In the genomic region with DNA sequence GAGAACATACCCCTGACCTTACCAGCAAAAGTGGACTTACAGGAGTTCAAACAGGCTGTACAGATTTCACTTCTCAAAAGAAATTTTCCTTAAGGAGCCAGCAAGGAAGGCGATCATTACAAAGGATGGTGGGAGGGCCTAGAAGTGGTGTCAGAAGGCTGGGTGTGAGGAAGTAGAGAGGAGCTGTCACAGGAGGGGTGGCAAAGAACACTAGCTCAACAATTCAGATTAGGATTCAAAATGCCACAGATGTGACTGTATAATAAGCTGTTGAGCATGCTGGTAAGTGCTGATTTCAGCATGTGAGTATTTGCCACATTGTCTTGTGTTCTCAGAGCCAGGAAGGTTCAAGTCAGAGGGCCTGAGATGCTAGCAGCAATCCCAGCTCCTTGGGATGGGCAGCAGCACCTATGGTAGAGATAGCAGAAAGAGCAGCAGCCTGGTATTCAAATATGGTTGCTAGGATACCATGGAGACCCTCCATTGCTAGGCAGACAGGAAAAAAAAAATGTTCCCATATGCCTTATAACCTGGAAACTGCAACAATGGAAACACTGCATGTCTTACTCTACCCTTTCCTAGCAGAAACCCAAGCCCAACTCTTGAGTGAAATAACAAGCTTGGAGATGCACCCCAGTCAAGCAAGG, we compare ENCODE assay signal across 31 mouse cellular contexts.
DNase-seq lines count a peak whose midpoint lies in the region; ATAC-seq and TF ChIP-seq lines count a peak whose summit lies in the region.
"Had no signal": no experiment of that assay in that cellular context is flagged by ENCODE, and none has a peak within 500 bp of the region (broad histone marks: within the 10 kb centered on the region; RNA-seq: fewer than 3 reads in every experiment).

No protein-coding gene starts in this region.

- TF ChIP-seq CTCF in midbrain, postnatal 0 days (IDR thresholded peaks at IDR 0.05), result no peak
- TF ChIP-seq CTCF in gastrocnemius, adult 2 months (IDR thresholded peaks at IDR 0.05), result no peak

- no peak overlapping the region for H3K9ac ChIP-seq in forebrain, embryonic 14.5 days (ENCODE audit: low read length)
- no peak overlapping the region for H3K9ac ChIP-seq in forebrain, embryonic 15.5 days (replicated peaks)
- no peak overlapping the region for H3K9ac ChIP-seq in hindbrain, embryonic 16.5 days (ENCODE audit: low read depth, low read length)
- H3K9ac ChIP-seq in hindbrain, embryonic 12.5 days, result no peak overlapping the region
- H3K9ac ChIP-seq in midbrain, postnatal 0 days (replicated peaks; ENCODE audit: low read length, poor library complexity, severe bottlenecking), result no peak overlapping the region
- H3K9ac ChIP-seq: limb, embryonic 12.5 days; liver, embryonic 15.5 days; lung, embryonic 14.5 days had no signal

- no peaks in the 10 kb centered on the region for H3K9me3 ChIP-seq in forebrain, embryonic 14.5 days (replicated peaks; ENCODE audit: control insufficient read depth, low read length)
- H3K9me3 ChIP-seq in forebrain, embryonic 15.5 days, result no peaks in the 10 kb centered on the region
- H3K9me3 ChIP-seq in hindbrain, embryonic 16.5 days (ENCODE audit: control insufficient read depth, low read length), result no peaks in the 10 kb centered on the region
- no peaks in the 10 kb centered on the region for H3K9me3 ChIP-seq in hindbrain, embryonic 12.5 days (replicated peaks)
- H3K9me3 ChIP-seq in midbrain, postnatal 0 days (ENCODE audit: low read length), result no peaks in the 10 kb centered on the region
- H3K9me3 ChIP-seq: G1E; limb, embryonic 12.5 days; liver, embryonic 15.5 days had no signal

- no peaks in the 10 kb centered on the region for H3K4me1 ChIP-seq in forebrain, embryonic 14.5 days (ENCODE audit: control insufficient read depth, insufficient read depth, low read length)
- peaks cover 13% of the 10 kb centered on the region for H3K4me1 ChIP-seq in forebrain, embryonic 15.5 days
- H3K4me1 ChIP-seq in hindbrain, embryonic 16.5 days (ENCODE audit: control insufficient read depth, insufficient read depth, low read depth, low read length), result peaks cover 11% of the 10 kb centered on the region
- H3K4me1 ChIP-seq in hindbrain, embryonic 12.5 days, result peaks cover 10% of the 10 kb centered on the region
- H3K4me1 ChIP-seq in midbrain, postnatal 0 days (ENCODE audit: insufficient read depth, low read length), result peaks cover 12% of the 10 kb centered on the region; the same call in 1 of the 2 replicates
- H3K4me1 ChIP-seq: limb, embryonic 12.5 days; liver, embryonic 15.5 days had no signal

- no peaks in the 10 kb centered on the region for H3K36me3 ChIP-seq in forebrain, embryonic 14.5 days (ENCODE audit: control insufficient read depth, insufficient read depth, low read length)
- H3K36me3 ChIP-seq in forebrain, embryonic 15.5 days, result no peaks in the 10 kb centered on the region
- no peaks in the 10 kb centered on the region for H3K36me3 ChIP-seq in hindbrain, embryonic 16.5 days (ENCODE audit: control insufficient read depth, insufficient read depth, low read length)
- H3K36me3 ChIP-seq in hindbrain, embryonic 12.5 days, result no peaks in the 10 kb centered on the region
- H3K36me3 ChIP-seq in midbrain, postnatal 0 days (ENCODE audit: insufficient read depth, low read length), result no peaks in the 10 kb centered on the region
- H3K36me3 ChIP-seq: limb, embryonic 12.5 days; liver, embryonic 15.5 days had no signal

- DNase-seq in forebrain, embryonic 14.5 days (ENCODE audit: low spot score), result peak; percentile 41
- DNase-seq in brain, adult 2 months (ENCODE audit: low read depth, low spot score), result peak; percentile 54
- no peak for DNase-seq in midbrain, postnatal 0 days (ENCODE audit: low spot score)
- DNase-seq in gastrocnemius, adult 2 months, result no peak
- DNase-seq: adrenal gland, adult 8-10 months; cerebellum, adult 11 months; cerebellum, adult 9-10 months; cerebellum, postnatal 36 days; gastrocnemius, postnatal 25 days; heart, adult 18-20 months; heart, postnatal 4 days; kidney, adult 9 months; kidney, postnatal 10 days; lung, embryonic 14.5 days; lung, postnatal 14 days; right cerebral cortex, adult 18-20 months; right cerebral cortex, postnatal 4 days; thymus, adult 18-20 months; thymus, postnatal 36 days had no signal

- H3K4me3 ChIP-seq in forebrain, embryonic 14.5 days (ENCODE audit: low read depth, low read length), result no peak overlapping the region
- no peak overlapping the region for H3K4me3 ChIP-seq in forebrain, embryonic 15.5 days
- H3K4me3 ChIP-seq in hindbrain, embryonic 16.5 days (ENCODE audit: low read length), result no peak overlapping the region
- H3K4me3 ChIP-seq in hindbrain, embryonic 12.5 days, result no peak overlapping the region
- no peak overlapping the region for H3K4me3 ChIP-seq in midbrain, postnatal 0 days (ENCODE audit: low read depth, low read length)
- no peak overlapping the region for H3K4me3 ChIP-seq in gastrocnemius, adult 2 months
- H3K4me3 ChIP-seq: left cerebral cortex, adult 2 months; limb, embryonic 12.5 days; liver, embryonic 15.5 days; myocyte had no signal

- peak; percentile 43; the same call in 1 of the 2 replicates for ATAC-seq in forebrain, embryonic 14.5 days
- no peak; the same call in 1 of the 2 replicates for ATAC-seq in forebrain, embryonic 15.5 days (replicated peaks)
- ATAC-seq in hindbrain, embryonic 16.5 days, result peak; percentile 66
- no peak for ATAC-seq in hindbrain, embryonic 12.5 days (ENCODE audit: low FRiP score)
- no peak for ATAC-seq in midbrain, postnatal 0 days (ENCODE audit: low FRiP score)
- no peak for ATAC-seq in CD4-positive, CD25-positive, alpha-beta regulatory T cell, adult 4 months
- ATAC-seq: intestine, postnatal 0 days had no signal

- no peak overlapping the region for H3K27ac ChIP-seq in forebrain, embryonic 14.5 days (ENCODE audit: low read depth, low read length)
- no peak overlapping the region for H3K27ac ChIP-seq in forebrain, embryonic 15.5 days (replicated peaks)
- H3K27ac ChIP-seq in hindbrain, embryonic 16.5 days (ENCODE audit: low read depth, low read length), result no peak overlapping the region; the same call in 1 of the 2 replicates
- no peak overlapping the region for H3K27ac ChIP-seq in hindbrain, embryonic 12.5 days
- H3K27ac ChIP-seq in midbrain, postnatal 0 days (ENCODE audit: low read depth, low read length), result 0 out of 2 replicates have a peak overlapping the region, but pooled peaks have one; percentile 33
- no peak overlapping the region for H3K27ac ChIP-seq in gastrocnemius, adult 2 months
- H3K27ac ChIP-seq: left cerebral cortex, adult 2 months; limb, embryonic 12.5 days; liver, embryonic 15.5 days; stomach, postnatal 0 days had no signal

- H3K4me2 ChIP-seq in forebrain, embryonic 14.5 days (ENCODE audit: low read length), result no peak overlapping the region
- no peak overlapping the region for H3K4me2 ChIP-seq in forebrain, embryonic 15.5 days (replicated peaks)
- H3K4me2 ChIP-seq in hindbrain, embryonic 16.5 days (ENCODE audit: low read length), result no peak overlapping the region
- H3K4me2 ChIP-seq in hindbrain, embryonic 12.5 days (replicated peaks), result no peak overlapping the region
- H3K4me2 ChIP-seq in midbrain, postnatal 0 days (ENCODE audit: low read depth, low read length, poor library complexity, severe bottlenecking), result no peak overlapping the region
- H3K4me2 ChIP-seq: heart, embryonic 11.5 days; limb, embryonic 12.5 days; liver, embryonic 15.5 days; lung, embryonic 14.5 days had no signal

- no peaks in the 10 kb centered on the region for H3K27me3 ChIP-seq in forebrain, embryonic 14.5 days (replicated peaks; ENCODE audit: control insufficient read depth, insufficient read depth, low read length)
- H3K27me3 ChIP-seq in forebrain, embryonic 15.5 days, result no peaks in the 10 kb centered on the region
- H3K27me3 ChIP-seq in hindbrain, embryonic 16.5 days (replicated peaks; ENCODE audit: control insufficient read depth, insufficient read depth, low read length), result no peaks in the 10 kb centered on the region
- no peaks in the 10 kb centered on the region for H3K27me3 ChIP-seq in hindbrain, embryonic 12.5 days
- no peaks in the 10 kb centered on the region for H3K27me3 ChIP-seq in midbrain, postnatal 0 days (ENCODE audit: insufficient read depth, low read length)

- intact Hi-C loops in gastrocnemius, adult 2 months (cut with DNase I), result no loop called here

- 52% methylated on average over 1 of the region's 1 CpGs for WGBS in forebrain, embryonic 14.5 days
- WGBS in forebrain, embryonic 15.5 days, result 61% methylated on average over 1 of the region's 1 CpGs
- WGBS in hindbrain, embryonic 16.5 days, result 63% methylated on average over 1 of the region's 1 CpGs
- 69% methylated on average over 1 of the region's 1 CpGs for WGBS in hindbrain, embryonic 12.5 days
- 65% methylated on average over 1 of the region's 1 CpGs for WGBS in midbrain, postnatal 0 days

Comparison
In these comparisons a context has a peak if more than half of its experiments do, and no peak if none do; other contexts are left out.
1. ATAC-seq: peak in forebrain, embryonic 14.5 days (single experiment) and hindbrain, embryonic 16.5 days (single experiment); none in forebrain, embryonic 15.5 days (single experiment), hindbrain, embryonic 12.5 days (single experiment), midbrain, postnatal 0 days (single experiment) and CD4-positive, CD25-positive, alpha-beta regulatory T cell, adult 4 months (single experiment).
2. DNase-seq: peak in forebrain, embryonic 14.5 days (single experiment) and brain, adult 2 months (single experiment); none in midbrain, postnatal 0 days (single experiment) and gastrocnemius, adult 2 months (single experiment).